In the genomic region with DNA sequence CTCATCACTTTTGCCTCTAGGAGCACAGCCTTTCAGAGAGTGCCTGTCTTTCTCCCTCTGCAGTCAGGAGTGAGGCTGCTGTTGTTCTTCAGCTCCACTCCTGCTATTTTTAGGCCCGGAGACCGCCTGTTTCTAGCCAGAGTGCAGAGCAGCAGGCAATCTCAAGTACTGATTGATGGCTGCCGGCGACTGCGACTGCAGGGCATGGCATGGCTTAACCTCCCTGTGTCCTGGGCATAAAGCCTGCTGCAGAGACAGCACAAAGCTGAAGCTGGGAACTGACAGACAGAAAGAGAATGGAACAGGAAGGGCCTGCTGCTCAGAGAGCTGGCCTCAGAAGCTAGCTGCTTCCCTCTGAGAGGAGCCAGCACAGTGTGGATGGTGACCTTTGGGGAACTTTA, we compare ENCODE assay signal across 8 mouse cellular contexts. TPM values are rescaled to one million over a fixed set of nuclear protein-coding genes. Genes with fewer than 3 reads are reported as not detected.
A peak's percentile ranks its signal among the peaks of the same experiment; 100 is the strongest.
DNase-seq lines count a peak whose midpoint lies in the region; ATAC-seq and TF ChIP-seq lines count a peak whose summit lies in the region.

No protein-coding gene starts in this region.

- H3K9ac ChIP-seq in hindbrain, embryonic 15.5 days: no peak overlapping the region

- 0 out of 2 replicates have a peak, but pooled peaks cover 4% of the 10 kb centered on the region for H3K27me3 ChIP-seq in hindbrain, embryonic 15.5 days
- H3K27me3 ChIP-seq in myocyte (ENCODE audit: control insufficient read depth, insufficient read depth, insufficient read length): no peaks in the 10 kb centered on the region

- no peak for TF ChIP-seq POLR2A in myocyte (IDR thresholded peaks at IDR 0.05; ENCODE audit: insufficient read length, low read depth)

- peak overlapping the region; percentile 70 for H3K27ac ChIP-seq in hindbrain, embryonic 15.5 days (replicated peaks)

- no peak overlapping the region for H3ac ChIP-seq in myocyte (ENCODE audit: control insufficient read depth, insufficient read length)

- H3K4me3 ChIP-seq in hindbrain, embryonic 15.5 days: no peak overlapping the region
- no peak overlapping the region for H3K4me3 ChIP-seq in myocyte

- no peaks in the 10 kb centered on the region for H3K36me3 ChIP-seq in hindbrain, embryonic 15.5 days
- no peaks in the 10 kb centered on the region for H3K36me3 ChIP-seq in myocyte (ENCODE audit: control insufficient read depth, insufficient read depth)

- H3K79me2 ChIP-seq in myocyte (ENCODE audit: control insufficient read depth, insufficient read depth): no peaks in the 10 kb centered on the region

- intact Hi-C loops in left cerebral cortex, postnatal 36 days (cut with DNase I): loop anchor here (10.0 kb wide), 1 partner anchor 246 kb away; a partner anchor contains a TSS

- ATAC-seq in hindbrain, embryonic 15.5 days (ENCODE audit: low FRiP score, low read depth): peak; percentile 54

- no peak overlapping the region for H3K4me2 ChIP-seq in hindbrain, embryonic 15.5 days
- H3K4me2 ChIP-seq in myocyte (ENCODE audit: low read depth): peak overlapping the region; percentile 12

- 5% methylated on average over 5 of the region's 5 CpGs for WGBS in hindbrain, embryonic 15.5 days

- H3K4me1 ChIP-seq in hindbrain, embryonic 15.5 days (replicated peaks): peaks cover 16% of the 10 kb centered on the region

- DNase-seq in adrenal gland, adult 2 months: peak; percentile 70
- peak; percentile 64 to 70 for DNase-seq in cerebellum, postnatal 14 days
- peak; percentile 7 for DNase-seq in gastrocnemius, postnatal 10 days
- peak; percentile 39 to 41 for DNase-seq in left cerebral cortex, postnatal 36 days (ENCODE audit: low spot score in 2 of 2)
- DNase-seq in spleen, postnatal 10 days (ENCODE audit: low spot score in 2 of 2): no peak
- no peak for DNase-seq in thymus, postnatal 10 days (ENCODE audit: low spot score in 2 of 2)

- H3K9me3 ChIP-seq in hindbrain, embryonic 15.5 days: no peaks in the 10 kb centered on the region

TF ChIP-seq in myocyte, 11 proteins besides CTCF, POLR2A, EP300 and RAD21:
- TF ChIP-seq CEBPB (IDR thresholded peaks at IDR 0.05; ENCODE audit: insufficient read depth, poor library complexity, severe bottlenecking) (no peak), MYOG (IDR thresholded peaks at IDR 0.05; ENCODE audit: control insufficient read depth in 1 of 3, insufficient read depth in 1 of 3, insufficient read length in 2 of 3, low read depth in 2 of 3) (no peak), TCF12 (IDR thresholded peaks at IDR 0.05; ENCODE audit: insufficient read depth, poor library complexity, severe bottlenecking) (no peak), TCF3 (IDR thresholded peaks at IDR 0.05; ENCODE audit: insufficient read length, low read depth) (no peak), MYOD1 (IDR thresholded peaks at IDR 0.05; ENCODE audit: control insufficient read depth in 1 of 3, insufficient read length in 2 of 3, low read depth in 2 of 3) (no peak), SRF (IDR thresholded peaks at IDR 0.05; ENCODE audit: control insufficient read depth, insufficient read length, low read depth) (no peak), MAX (IDR thresholded peaks at IDR 0.05; ENCODE audit: low read depth) (no peak), REST (IDR thresholded peaks at IDR 0.05; ENCODE audit: insufficient read depth, insufficient read length) (no peak), POLR2AphosphoS2 (IDR thresholded peaks at IDR 0.05; ENCODE audit: insufficient read length, low read depth) (no peak), E2F4 (IDR thresholded peaks at IDR 0.05; ENCODE audit: insufficient read depth) (no peak), USF1 (IDR thresholded peaks at IDR 0.05; ENCODE audit: low read depth) (no peak)

RNA-seq across cellular contexts. Expression of a gene that starts 27.9 kb away (rescaled TPM):
- total RNA-seq in adrenal gland, adult 2 months (2021): 10 to 100 TPM; 13.5 to 15.0 TPM
- polyA plus RNA-seq in adrenal gland, adult 2 months (2012; rRNA removed): 45.6 and 55.9 TPM in 2 replicates
- total RNA-seq in gastrocnemius, postnatal 10 days (2021): 10 to 100 TPM; 21.5 to 22.3 TPM
- polyA plus RNA-seq in hindbrain, embryonic 15.5 days (2015; fragmentation: Nextera tagmentation; extraction: Ambion mirVana): 40.6 and 42.2 TPM in 2 replicates
- 1 to 10 TPM; 6.7 to 7.3 TPM for total RNA-seq in left cerebral cortex, postnatal 36 days (2021)
- polyA plus RNA-seq in myocyte (2012; fragmentation: generic; extraction: Trizol): 17.6 TPM

Comparison
In these comparisons a context has a peak if more than half of its experiments do, and no peak if none do; other contexts are left out.
1. DNase-seq: peak in adrenal gland, adult 2 months (single experiment), cerebellum, postnatal 14 days (2 of 2), gastrocnemius, postnatal 10 days (single experiment) and left cerebral cortex, postnatal 36 days (2 of 2); none in spleen, postnatal 10 days (0 of 2) and thymus, postnatal 10 days (0 of 2).